Mouse (Mus musculus) T-helper 17 cell (primary cell): ENCODE data around the gene Rnf141.

Experiments
- in situ Hi-C, 2 experiments: fragments of 300-600 bp; cut with MboI, MseI; formaldehyde crosslinking; loops; 1 replicate in 1 of 2; 2 replicates in 1 of 2; pipeline ENCODE4 v1.15.1; 2025; ENCODE audit warnings: high pct_unique_total_duplicates in 2 of 2

The Rnf141 gene

DNA sequence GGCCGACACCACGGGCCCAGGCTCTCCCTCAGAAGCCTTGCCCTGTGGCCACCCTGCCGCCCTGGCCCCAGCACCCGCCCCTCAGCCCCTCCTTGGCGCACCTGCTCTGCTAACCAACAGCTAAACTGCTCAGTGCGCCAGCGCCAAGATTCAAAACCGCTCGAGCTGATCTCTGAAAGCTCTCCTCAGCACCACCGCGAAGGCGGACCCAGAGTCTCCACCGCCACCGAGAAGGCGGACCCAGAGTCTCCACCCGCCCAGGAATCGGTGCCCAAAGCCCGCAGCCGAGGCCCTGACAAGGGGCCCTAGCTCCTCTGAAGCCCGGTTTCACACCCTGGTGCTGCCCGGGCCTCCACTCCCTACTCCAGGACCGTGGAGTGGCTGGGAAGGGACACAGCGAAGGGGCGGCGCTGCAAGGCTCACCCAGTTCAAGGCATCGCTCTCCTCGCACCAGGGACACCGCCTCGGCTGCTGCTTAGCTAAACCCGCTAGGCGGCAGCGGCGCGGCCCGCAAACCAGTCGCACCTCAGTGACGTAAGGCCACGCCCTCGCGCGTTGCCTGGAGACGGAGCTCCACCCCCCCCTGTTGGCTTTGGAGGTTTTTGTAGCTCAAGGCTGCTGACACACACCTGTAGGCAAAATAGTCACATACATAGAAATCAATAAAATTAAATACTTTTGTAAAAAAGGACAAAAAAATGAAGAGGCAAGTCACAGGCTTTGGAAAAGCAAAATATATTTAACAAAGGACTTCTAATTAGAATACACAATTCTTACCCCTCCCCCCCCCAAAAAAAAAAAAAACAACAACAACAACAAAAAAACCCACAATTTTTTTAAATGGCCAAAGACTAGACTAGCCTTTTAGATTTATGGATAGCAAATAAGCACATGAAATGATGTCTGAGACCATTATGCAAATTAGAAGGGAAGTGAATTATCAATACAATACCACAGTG, at the start of gene Rnf141:
TSS of gene Rnf141 (minus strand) at position 542 of the 959 bp plus-strand sequence.
- in situ Hi-C loops: no loop called here

DNA sequence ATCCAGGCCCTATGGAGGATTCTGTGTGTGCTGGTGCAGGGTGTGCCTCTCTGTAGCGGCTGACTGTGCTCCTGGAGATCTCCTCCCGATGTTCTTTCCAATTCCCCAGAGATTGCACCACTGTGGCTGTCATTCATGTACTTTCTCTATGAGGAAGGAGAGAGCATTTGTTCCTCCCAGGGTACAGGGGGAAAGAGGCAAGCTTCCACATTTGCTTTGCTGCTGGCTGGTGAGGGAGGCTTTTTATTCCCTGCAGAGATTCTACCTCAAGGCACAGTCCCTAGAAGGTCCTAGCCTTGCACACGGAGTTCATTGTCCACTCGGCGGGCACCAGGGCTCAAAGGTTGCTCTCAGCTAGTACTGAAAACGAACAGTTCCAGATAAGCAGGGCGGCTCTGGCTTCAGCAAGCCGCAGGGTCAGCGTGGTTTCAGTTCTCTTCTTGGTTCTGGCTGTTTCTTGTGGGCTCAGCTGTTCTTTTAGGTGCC, 47.3 kb upstream of the Rnf141 start:
- in situ Hi-C loops: no loop called here

DNA sequence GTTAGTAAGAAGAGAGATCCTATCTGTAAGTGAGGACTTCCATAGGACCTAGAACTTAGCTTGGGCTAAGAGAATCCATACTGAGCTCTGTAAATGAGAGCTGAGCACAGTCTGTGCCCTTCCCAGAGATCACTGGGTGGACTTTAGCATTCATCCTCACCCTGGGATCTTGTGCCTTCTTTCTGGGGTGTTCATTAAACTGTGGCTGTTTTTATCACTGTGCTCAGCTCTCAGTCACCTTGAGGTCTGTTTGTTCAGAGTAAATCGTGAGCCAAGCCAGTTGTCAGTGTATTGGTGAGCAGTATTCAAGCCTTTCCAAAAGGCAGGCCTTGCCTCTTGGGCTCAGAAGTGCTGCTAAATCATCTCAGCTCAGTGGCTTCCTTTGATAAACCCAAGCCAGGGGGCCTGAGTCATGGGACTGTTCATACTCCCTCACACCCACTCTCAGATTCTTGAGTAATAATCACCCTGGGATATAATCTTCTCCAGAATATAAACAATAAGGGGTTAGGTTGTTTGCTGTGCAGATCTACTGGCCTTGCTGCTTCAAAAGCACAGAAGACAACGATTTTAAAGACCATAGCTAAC, 37.6 kb upstream of the Rnf141 start:
- in situ Hi-C loops: no loop called here

DNA sequence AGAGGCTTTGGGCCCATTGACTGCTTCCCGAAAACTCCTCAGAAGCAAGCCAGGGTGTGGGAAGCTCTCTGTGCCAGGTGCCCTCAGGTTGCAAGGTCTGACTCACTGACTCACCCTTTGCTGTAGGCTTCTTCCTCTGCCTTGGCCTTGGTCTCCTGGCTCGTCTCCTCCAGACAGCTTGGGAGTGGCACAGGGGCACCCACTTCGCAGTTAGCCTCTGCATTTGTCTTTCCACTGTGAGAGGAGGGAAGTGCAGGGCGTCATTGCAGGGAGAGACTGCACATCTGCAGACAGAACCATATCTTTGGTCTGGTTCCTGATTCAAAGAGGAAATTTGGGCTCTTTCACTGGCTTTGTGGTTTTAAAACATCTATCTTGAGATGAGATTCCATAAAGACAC, 33.8 kb upstream of the Rnf141 start:
- in situ Hi-C loops: no loop called here

DNA sequence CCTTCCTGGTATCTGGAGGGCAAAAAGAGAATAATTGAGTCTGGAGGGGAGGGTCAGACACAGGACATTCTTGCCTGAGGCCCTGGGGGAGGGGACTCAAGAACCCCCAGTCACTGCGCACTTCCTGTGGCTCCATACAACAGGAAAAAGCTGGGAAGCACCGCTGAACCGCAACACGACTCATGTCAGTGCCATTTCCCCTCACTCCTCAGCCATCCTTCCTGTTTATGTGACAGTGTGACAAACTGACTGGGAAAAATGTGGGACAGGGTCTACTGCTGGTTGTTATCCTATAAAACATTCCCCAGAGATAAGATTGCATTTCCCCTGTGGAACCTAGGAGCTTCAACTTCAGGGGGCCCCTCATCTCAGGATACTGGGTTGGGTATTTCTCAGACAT, 32.7 kb upstream of the Rnf141 start:
- in situ Hi-C loops: no loop called here

DNA sequence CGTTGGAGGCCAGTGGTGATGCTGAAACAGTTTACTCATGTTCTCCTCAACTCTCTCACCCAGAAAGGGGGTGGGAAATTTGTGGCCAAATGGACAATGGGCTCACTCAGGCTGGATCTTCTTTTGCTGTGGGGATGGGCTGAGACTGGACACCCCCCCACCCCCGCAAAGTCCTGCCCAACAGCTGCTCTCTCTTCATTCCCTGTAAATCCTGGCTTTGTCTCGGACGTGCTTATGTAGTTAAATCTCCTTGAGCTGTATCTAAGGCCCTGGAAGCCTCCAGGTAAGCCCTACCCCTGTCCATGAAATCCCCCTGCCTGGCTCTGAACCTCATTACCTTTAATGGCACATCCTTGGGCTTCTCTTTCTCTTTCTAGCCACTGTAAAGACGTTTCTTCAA, 24.6 kb upstream of the Rnf141 start:
- in situ Hi-C loops: loop anchor here in 1 of 2 experiments (25.0 kb wide), 1 partner anchor 1932 kb away; the partner anchor contains the start of genes Eif3f and Nlrp10

DNA sequence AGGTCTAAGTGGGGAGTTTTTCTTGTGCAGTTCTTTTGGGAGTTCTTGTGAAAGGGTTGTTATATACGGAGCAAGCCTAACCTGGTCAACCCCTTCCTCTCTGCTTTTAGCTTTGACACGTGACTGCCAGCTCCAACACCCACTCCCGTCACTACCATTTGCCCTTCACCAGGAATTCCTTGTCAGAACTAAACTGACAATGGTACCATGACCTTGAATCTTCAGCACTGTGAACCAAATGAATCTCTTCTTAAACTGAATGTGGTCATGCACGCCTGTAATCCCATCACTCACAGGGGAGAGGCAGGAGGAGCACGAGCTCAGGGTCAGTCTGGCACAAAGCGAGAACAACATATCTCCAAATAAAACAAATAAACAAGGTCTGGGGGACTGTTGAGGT, 22.9 kb upstream of the Rnf141 start:
- in situ Hi-C loops: loop anchor here in 1 of 2 experiments (25.0 kb wide), 1 partner anchor 1930 kb away; the partner anchor contains the start of genes Eif3f and Nlrp10

DNA sequence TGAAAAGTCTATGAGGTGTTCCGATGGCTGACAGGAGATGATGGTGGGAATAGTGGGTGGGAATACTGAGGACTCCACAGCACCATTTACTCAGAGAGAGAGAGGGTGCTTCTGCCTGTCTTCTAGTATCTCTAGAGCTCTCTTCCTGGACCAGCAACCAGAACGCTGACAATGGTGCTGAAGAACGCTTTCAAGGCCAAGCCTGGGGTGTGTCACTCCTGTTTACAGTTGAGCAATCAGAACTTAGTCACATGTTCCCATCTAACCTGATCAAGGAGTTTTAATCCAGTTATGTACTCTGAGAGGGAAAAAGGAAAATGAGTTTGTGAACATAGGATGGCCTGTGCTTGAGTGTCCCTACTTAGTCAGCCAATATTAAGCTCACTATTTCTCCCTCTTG, 21.8 kb upstream of the Rnf141 start:
- in situ Hi-C loops: loop anchor here in 1 of 2 experiments (25.0 kb wide), 1 partner anchor 1929 kb away; the partner anchor contains the start of genes Eif3f and Nlrp10

DNA sequence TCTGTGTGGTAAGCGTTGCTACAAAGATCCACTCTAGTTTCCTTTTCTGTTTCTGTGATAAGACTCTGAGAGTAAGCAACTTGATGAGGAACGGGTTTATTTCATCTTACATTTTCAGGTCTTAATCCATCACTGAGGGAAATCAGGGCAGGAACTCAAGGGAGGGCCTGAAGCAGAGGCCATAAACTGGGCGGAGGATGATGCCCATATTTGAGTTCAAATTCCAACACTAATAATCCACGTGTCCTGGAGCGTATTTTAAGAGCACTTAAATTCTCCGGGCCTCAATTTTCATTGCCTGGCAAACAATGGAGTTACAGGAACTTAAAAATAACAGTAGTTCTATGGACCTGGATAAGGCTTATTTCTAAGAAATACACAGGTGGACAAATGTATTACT, 21.3 kb upstream of the Rnf141 start:
- in situ Hi-C loops: loop anchor here in 1 of 2 experiments (25.0 kb wide), 1 partner anchor 1928 kb away; the partner anchor contains the start of genes Eif3f and Nlrp10

DNA sequence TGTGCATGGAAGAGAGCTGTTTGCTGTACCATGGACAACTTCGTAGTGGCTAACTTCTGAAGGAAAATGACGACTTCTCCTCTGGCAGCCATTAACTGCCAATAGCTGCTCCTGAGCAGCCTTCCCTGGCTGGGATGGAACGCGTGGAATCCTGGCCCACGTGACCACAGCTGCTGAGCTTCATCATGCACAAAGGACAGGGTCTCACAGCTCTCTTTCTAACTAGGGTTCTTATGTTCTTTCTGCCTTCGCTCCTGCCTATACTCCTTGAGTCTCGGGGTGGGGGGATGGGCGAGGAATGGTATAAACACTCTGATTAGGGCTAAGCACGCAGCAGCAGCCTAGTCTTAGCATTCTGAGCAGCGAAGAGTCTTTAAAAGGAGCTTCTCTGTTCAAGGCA, 20.8 kb upstream of the Rnf141 start:
- in situ Hi-C loops: loop anchor here in 1 of 2 experiments (25.0 kb wide), 1 partner anchor 1928 kb away; the partner anchor contains the start of genes Eif3f and Nlrp10

DNA sequence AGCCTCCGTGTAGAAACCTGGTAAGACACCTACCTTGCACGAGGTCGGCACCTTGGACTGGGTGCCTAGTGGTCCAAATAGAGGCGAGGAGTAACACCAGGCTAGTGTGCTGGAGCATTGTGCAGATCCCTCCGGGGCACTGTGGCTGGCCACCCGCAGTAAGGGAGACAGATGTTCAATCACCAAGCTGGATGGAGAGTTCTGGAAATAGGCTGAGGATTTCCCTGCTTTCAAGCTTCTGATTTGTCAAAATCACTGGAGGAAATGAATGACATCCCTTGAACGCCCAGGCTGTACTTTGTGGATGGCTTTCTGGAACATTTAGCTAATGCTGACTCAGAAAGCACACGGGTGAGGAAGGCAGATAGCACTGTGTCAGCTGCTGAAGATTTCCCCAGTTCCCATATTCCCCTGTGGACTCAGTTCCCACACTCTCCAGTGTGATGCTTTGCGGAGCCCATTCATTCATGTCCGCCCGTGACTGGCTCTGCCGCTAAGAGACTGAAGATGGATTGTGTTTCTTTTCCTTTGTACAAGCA, 18.6 kb upstream of the Rnf141 start, which contains the start of gene Lyve1:
TSS of gene Lyve1 (minus strand) at position 489 of the 539 bp plus-strand sequence.
- in situ Hi-C loops: loop anchor here in 1 of 2 experiments (25.0 kb wide), 1 partner anchor 1926 kb away; the partner anchor contains the start of genes Eif3f and Nlrp10

DNA sequence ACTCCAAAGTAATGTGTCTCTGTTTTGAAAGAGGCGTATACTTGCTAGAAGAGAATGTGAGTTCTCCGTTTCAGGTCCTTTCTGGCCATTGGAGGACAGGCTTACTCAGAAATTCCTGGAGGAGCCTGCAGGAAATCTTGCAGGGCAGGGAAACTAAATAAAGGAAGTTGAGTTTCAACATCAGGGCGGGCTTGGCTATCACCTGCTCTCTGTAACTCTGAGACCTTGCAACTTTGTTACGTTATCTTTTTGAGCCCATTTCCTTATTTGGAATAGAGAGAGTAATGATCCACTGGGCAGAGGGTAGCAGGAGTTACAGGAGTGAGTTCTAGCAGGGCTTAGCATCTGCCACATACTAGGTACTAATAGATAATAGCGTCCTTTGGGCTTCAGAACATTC, 15.9 kb upstream of the Rnf141 start:
- in situ Hi-C loops: loop anchor here in 1 of 2 experiments (25.0 kb wide), 1 partner anchor 1923 kb away; the partner anchor contains the start of genes Eif3f and Nlrp10

DNA sequence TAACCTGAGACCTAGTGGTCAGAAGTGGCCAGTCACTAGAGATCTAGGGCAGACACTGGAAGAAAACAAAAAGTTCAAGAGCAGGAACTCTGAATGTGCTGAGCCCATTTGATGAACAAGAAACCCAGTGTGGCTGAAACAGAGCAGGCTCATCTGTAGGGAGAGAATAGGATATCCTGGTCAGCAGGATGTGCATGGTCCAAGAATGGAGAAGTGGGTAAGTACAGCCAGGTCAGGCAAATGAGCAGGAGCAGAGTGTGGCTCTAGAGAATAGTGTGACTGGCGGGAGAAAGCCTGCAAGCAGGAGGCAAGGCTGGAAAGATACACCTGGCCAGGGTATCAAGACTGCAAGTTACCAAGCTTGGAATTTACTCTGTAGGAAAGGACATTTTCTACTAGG, 11.3 kb upstream of the Rnf141 start:
- in situ Hi-C loops: loop anchor here in 1 of 2 experiments (25.0 kb wide), 1 partner anchor 1918 kb away; the partner anchor contains the start of genes Eif3f and Nlrp10

DNA sequence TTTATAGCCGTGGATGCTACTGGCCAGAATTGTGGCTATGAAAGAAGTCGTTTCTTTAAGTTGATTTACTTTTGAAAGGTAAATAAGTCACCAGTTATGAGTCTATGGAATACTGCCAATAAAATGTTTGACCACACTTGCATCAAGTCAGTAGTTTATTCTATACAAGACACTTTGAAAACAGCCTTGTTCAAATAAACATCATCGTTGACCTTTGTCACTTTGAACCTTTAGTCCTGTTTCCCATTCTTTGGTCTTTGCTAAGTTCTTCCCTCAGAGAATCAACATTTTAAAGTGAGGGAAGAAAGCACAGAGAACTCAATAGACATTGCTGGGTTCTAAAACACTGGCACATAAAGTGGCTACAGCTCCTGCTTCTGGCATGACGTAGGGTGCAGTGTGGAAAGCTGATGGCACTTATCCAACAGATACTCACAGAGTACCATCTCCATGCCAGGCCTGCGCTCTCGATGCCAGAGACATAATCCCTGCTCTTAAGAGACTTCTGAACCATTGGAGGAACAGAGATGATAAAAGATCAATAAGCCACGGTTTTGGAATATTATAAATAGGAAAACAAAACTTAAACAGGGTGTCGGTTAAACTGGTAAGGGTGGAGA, 10.8 kb upstream of the Rnf141 start:
- in situ Hi-C loops: loop anchor here in 1 of 2 experiments (25.0 kb wide), 1 partner anchor 1918 kb away; the partner anchor contains the start of genes Eif3f and Nlrp10

DNA sequence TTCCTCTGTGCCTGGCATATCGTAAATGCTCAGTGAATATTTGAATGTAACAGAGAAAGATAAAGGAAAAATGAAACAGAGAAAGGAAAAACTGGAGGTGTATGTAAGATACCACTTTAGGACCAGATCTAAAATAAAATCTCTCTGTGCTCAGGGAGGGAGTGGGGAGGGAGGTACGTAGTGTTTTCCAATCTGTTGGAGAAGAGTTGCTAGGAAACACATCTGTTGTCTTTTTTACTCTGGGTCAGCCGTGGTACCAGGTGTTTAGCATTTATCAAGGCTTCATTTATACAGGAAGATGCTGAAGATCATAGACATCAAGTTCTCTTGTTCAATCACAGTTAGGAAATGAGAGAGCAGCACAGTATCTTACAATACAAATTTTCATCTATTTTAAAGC, 10.3 kb upstream of the Rnf141 start:
- in situ Hi-C loops: loop anchor here in 1 of 2 experiments (25.0 kb wide), 1 partner anchor 1917 kb away; the partner anchor contains the start of genes Eif3f and Nlrp10

DNA sequence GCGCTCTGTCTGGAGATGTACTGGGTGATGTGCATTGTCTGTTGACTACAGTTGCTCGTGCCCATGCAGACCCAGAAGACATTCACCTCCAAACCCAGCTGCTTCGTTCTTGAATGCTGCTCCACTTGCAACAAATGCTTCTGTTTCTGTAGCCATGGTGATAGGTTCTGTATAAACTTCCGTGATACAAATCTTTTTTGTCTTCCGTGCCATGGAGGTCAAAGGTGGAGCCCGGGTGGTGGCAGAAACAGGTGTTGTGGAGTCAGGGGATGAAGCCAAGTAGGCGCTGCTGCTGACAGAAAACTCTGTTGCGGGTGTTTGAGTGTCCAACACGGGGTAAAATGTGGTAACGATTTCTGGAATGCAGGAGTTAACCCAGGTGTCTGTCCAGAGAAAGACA, 9.4 kb upstream of the Rnf141 start:
- in situ Hi-C loops: loop anchor here in 1 of 2 experiments (25.0 kb wide), 1 partner anchor 1916 kb away; the partner anchor contains the start of genes Eif3f and Nlrp10

DNA sequence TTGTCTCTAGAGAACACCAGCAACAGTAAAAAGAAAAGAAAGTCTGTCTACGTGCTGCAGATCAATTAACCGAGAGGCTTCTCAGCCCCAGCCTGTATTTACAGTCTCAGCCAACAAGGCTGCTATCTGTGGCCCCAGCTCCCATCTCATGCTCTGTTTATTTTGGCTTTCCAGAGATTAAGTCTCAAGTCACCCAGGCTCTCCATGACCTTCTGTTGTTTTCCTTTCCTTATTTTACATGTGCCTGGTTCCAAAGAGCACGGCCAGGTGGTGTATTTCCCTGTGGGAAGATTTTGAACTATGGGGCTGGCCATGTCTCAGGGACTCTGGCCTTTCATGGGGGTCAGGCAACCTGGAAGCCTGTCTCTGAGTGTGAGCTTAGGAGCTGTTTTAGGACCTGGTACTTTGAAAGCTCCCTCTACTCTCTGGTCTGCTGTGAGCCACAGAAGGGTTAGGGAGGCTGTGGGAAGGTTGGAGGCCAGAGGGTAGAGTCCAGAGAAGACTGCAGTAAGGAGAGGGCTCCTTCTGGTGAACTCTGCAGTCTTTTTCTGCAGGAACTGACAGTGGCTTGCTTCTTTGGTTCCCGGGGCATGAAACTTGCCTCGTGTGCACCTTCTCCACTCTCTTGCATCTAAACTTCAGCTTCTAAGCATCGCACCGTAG, 7.4 kb upstream of the Rnf141 start:
- in situ Hi-C loops: loop anchor here in 1 of 2 experiments (25.0 kb wide), 1 partner anchor 1914 kb away; the partner anchor contains the start of genes Eif3f and Nlrp10

DNA sequence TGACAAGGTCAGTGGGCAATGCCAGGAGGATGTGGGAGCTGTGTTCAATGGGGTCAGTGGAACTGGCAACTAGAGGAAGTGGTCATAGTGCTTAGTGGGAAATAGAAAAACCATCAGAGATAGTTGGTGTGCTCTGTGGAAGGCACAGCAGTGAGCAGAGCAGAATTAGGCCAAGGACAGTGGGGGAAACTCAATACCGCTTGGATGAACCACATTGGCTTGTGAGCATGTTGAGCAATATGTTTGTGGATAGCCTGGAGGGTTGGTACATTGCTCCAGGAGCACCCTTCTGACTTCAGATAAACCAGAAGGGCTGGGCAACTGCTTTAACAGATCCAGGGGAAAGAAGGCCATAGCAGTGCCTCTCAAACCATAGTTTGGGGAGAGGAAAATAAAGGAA, 4.1 kb upstream of the Rnf141 start:
- in situ Hi-C loops: no loop called here

DNA sequence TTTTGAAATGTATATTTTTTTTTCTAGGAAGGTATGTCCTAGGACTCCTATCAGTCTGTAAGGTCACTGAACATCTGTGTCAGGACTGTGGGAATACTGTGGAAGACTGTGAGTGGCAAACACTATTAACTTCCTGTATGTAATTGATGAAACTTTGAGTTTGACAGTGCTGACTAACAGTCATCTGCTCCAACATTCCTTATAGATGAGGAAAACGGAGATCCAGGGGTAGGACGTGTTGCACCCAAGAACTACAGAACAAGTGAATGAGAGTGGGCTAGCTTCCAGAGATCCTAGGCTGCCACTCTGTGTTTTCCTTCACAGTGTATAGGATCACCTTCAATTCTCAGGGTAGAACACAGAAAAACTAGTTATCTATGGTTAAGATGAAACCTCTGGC, 3.1 kb upstream of the Rnf141 start:
- in situ Hi-C loops: no loop called here

DNA sequence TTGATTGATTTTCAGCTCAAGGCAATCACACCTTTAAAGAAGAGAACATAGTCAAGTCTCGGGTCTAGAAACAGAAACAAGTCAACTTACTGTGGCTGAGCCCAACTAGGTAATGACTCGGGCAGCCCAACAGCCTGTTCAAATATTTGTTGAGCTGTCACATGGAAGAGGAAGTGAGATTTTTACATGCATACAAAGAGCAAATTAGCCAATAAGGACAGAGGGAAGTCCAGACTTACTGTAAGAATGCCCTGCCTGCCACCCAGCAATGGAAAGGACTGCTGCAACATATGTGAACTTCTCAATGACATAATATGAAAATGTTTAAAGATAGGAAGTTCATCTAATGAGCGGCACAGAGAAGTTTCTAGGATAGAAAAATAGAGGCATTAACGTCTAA, 3.9 kb downstream of the Rnf141 start:
- in situ Hi-C loops: no loop called here
